Mouse (Mus musculus) brain, embryonic 14.5 days (tissue): ENCODE results near the gene 4931408C20Rik.

Source experiments
- CTCF ChIP-seq: fragments of 200-500 bp; IDR thresholded peaks from 2 replicates; pipeline ENCODE4 v1.5.1; 2012; ENCODE audit warnings: inconsistent platforms, mild to moderate bottlenecking, moderate library complexity, borderline replicate concordance; ENCODE audit not compliant: insufficient read depth, insufficient read length; ENCODE audit errors: extremely low read depth
- POLR2A ChIP-seq: fragments of 200-500 bp; IDR thresholded peaks from 2 replicates; pipeline ENCODE4 v1.6.1; 2012; ENCODE audit warnings: mild to moderate bottlenecking, inconsistent platforms, borderline replicate concordance; ENCODE audit not compliant: poor library complexity, insufficient read depth, insufficient read length, severe bottlenecking; ENCODE audit errors: extremely low read depth

DNA sequence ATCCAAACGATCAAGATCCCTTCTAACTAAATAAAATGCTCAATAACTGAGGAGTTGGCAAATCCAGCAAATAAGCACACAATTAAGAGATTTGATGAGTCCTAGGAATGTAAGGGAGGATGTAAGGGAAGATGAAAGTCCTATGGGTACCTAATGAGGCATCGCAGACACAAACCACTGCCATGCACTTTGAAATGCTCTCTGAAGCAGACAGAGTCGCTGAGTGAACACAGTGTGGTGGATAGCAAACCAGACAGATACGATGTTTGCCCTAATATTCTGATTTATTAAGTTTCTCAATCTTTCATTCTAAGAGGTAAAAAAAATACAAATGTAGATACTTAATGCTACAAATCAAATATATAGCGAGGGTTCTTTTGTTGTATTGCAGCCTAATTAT, 51.2 kb downstream of the 4931408C20Rik start:
- TF ChIP-seq CTCF (no peak), POLR2A (no peak)
